Mouse (Mus musculus): ENCODE measurements around the gene Gnl2.

The Gnl2 gene

DNA sequence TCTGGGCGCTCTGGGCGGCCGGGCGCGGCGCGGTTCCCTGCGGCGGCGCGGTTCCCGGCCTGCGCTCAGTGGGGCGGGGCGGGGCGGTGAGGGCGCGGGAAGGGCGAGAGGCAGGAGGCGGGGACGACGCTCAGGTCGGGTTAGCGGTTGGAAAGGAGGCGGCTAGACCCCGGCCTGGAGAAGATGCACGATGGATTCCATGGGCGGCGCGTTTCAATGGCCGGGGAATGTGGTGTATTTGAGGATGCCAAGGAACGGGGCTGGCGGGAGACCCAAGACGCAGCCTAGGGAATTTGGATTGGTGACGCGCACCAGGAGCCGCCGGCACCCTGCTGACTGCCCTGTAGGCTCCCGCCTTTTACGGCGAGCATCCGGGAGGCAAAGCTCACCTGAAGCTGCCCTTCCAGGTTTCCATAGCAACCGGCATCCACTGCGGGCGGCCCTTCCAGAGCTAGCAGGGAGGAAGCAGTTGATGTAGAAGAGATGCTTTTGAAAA, 69.0 kb downstream of the Gnl2 start:
- DNase-seq (ENCODE audit: low spot score): no peak

- DNase-seq (ENCODE audit: low spot score): no peak
Observed at GRCm38 (mm10) chr4:125093031-125093430, 76.6 kb downstream of the Gnl2 start.

- DNase-seq (ENCODE audit: low spot score): no peak
Observed at GRCm38 (mm10) chr4:125096066-125096465, 79.7 kb downstream of the Gnl2 start.

- no peak for DNase-seq (ENCODE audit: low spot score)
Observed at GRCm38 (mm10) chr4:125097412-125097811, 81.0 kb downstream of the Gnl2 start.

DNA sequence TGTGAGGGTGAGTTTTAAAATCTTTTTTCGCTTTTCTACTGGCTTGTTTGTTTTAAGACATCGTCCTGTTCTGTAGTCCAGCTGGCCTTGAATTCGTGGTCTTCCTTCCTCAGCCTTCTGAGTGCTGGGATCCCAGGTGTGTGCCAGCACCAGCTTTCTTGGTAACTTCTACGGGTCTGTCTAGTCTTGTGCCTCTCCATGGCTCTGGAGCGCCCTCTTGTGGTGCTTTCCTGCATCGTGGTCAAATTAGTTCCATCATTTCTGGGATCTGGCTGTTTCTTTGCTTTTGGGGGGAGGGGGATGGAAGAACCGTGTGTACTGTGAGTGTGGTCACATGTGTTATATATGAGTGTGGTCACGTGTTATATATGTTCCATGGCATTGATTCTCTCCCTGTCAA, 83.1 kb downstream of the Gnl2 start:
- DNase-seq (ENCODE audit: low spot score): peak; percentile 62

GRCm38 (mm10) chr4:125101334-125101733, 84.9 kb downstream of the Gnl2 start:
- DNase-seq (ENCODE audit: low spot score): no peak
